Mouse (Mus musculus) limb, embryonic 12.5 days (tissue): ENCODE results near the gene Wdtc1. TPM values are rescaled to one million over a fixed set of nuclear protein-coding genes. Genes with fewer than 3 reads are reported as not detected.

Source experiments
- ATAC-seq: fragments of 200-750 bp; cut with Nextera tagmentation; 2 replicates; pipeline ENCODE4 v1.8.0; 2017; ENCODE audit warnings: low read depth, moderate TSS enrichment; ENCODE audit not compliant: insufficient number of reproducible peaks, insufficient read depth, low FRiP score, low TSS enrichment
- H3K27ac ChIP-seq: fragments of 300-500 bp; sonication (generic); 2 replicates; pipeline ENCODE4 v1.5.1; 2016; ENCODE audit warnings: mild to moderate bottlenecking, moderate library complexity
- H3K27me3 ChIP-seq: fragments of 300-500 bp; sonication (generic); 2 replicates; pipeline ENCODE4 v1.6.1; 2016; ENCODE audit warnings: mild to moderate bottlenecking, moderate library complexity
- H3K36me3 ChIP-seq: fragments of 300-500 bp; sonication (generic); 2 replicates; pipeline ENCODE4 v1.6.1; 2016; ENCODE audit warnings: mild to moderate bottlenecking, moderate library complexity
- H3K4me1 ChIP-seq: fragments of 300-500 bp; sonication (generic); replicated peaks from 2 replicates; pipeline ENCODE4 v1.6.1; 2016
- H3K4me2 ChIP-seq: fragments of 300-500 bp; sonication (generic); 2 replicates; pipeline ENCODE4 v1.6.1; 2016; ENCODE audit warnings: mild to moderate bottlenecking, moderate library complexity
- H3K4me3 ChIP-seq: fragments of 300-500 bp; sonication (generic); replicated peaks from 2 replicates; pipeline ENCODE4 v1.5.1; 2016; ENCODE audit warnings: mild to moderate bottlenecking
- H3K9ac ChIP-seq: fragments of 300-500 bp; sonication (generic); replicated peaks from 2 replicates; pipeline ENCODE4 v1.6.1; 2016; ENCODE audit warnings: mild to moderate bottlenecking, moderate library complexity
- H3K9me3 ChIP-seq: fragments of 300-500 bp; sonication (generic); 2 replicates; pipeline ENCODE4 v1.6.1; 2016; ENCODE audit warnings: mild to moderate bottlenecking, moderate library complexity
- WGBS: fragments of 180-500 bp; shearing (Covaris S2); methylation state at CpG from one replicate; pipeline ENCODE4 v1.1.7; 2016; 5-methylcytosine and 5-hydroxymethylcytosine counted together
- polyA plus RNA-seq: library from polyadenylated mRNA; unstranded; fragments of >200 nt; fragmentation: Nextera tagmentation; extraction: Ambion mirVana; gene quantifications from 2 replicates; pipeline ENCODE4 v1.2.1, GENCODE M21; 2016

The Wdtc1 gene
- polyA plus RNA-seq, 1 experiment from 2014 or later: 12.2 TPM

DNA sequence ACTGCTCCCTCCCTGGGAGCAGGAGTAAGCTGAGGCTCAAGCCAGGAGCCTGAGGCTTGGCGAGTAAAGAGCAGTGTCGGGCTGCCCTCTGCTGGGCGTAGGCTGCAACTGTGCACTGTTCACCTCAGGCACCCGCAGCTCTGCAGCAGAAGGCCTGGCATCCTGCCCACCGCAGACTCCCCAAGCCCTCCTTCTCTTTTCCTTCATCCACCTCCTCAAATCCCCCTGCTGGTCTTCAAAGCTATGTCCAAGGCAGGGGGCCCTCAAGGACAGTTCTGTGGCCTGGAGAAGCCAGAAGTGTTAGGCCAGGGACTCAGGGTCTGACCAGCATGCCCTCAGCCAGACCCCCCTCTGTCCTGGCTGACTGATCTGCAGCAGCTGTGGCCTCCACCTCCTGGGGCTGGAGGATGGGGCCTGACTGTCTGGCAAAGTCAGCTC lies 55.5 kb downstream of the Wdtc1 start:
- H3K36me3 ChIP-seq: peaks cover 68% of the 10 kb centered on the region
- peak overlapping the region; percentile 19; the same call in 1 of the 2 replicates for H3K9ac ChIP-seq
- H3K4me1 ChIP-seq: peaks cover 32% of the 10 kb centered on the region
- H3K27me3 ChIP-seq: 0 out of 2 replicates have a peak, but pooled peaks cover 3% of the 10 kb centered on the region
- H3K4me2 ChIP-seq: no peak overlapping the region
- ATAC-seq: peak; percentile 67
- WGBS: 4% methylated on average over 5 of the region's 5 CpGs
- no peaks in the 10 kb centered on the region for H3K9me3 ChIP-seq
- no peak overlapping the region; the same call in none of the 2 replicates for H3K27ac ChIP-seq
- no peak overlapping the region for H3K4me3 ChIP-seq

DNA sequence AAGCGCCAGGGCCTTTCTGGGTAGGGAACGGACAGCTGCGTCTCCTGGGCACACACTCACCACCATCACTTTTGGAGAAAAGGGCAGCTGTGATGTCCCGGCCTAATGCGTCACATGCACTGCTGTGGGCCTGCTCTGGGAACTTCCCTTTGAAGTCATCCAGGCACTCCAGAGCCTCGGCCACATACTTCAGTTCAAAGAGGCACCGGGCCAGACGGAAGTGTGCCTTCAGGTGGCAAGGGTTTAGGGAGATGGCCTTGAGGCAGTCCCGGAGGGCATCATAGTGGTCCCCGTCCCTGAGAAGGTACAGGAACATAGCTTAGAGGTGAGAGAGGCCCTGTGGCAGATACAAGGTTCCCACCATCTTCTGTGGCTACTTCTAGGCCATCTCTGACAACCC lies 55.9 kb downstream of the Wdtc1 start:
- ATAC-seq: peak; percentile 5; the same call in 1 of the 2 replicates
- Histone ChIP-seq H3K4me2 (no peak overlapping the region), H3K4me3 (no peak overlapping the region), H3K27me3 (0 out of 2 replicates have a peak, but pooled peaks cover 3% of the 10 kb centered on the region), H3K9ac (no peak overlapping the region; the same call in 1 of the 2 replicates), H3K9me3 (no peaks in the 10 kb centered on the region), H3K4me1 (peaks cover 37% of the 10 kb centered on the region), H3K27ac (no peak overlapping the region; the same call in 1 of the 2 replicates), H3K36me3 (peaks cover 68% of the 10 kb centered on the region)
- 49% methylated on average over 10 of the region's 10 CpGs for WGBS

DNA sequence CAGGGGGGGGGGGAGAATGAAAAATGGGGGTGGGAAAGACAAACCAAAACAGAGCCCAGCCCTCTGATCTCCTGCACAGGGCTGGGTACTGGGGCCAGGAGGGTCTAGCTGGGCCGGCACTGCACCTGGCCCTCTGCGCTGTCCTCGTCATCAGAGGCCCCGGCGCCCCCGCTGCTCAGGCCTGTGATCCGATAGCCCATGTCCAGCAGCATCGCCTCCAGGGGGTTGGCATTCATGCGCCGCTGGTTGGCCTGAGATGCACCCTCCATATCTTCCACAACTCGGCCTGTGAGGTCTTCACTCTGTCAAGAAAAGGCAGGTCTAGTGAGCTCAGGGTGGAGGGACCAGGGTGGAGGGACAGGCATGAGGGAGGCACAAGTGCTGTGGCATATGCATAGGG lies 59.2 kb downstream of the Wdtc1 start:
- WGBS: 31% methylated on average over 11 of the region's 11 CpGs
- no peak for ATAC-seq
- Histone ChIP-seq H3K4me3 (no peak overlapping the region), H3K27ac (no peak overlapping the region), H3K4me1 (peaks cover 37% of the 10 kb centered on the region), H3K4me2 (no peak overlapping the region), H3K9ac (peak overlapping the region; percentile 32; the same call in 1 of the 2 replicates), H3K27me3 (0 out of 2 replicates have a peak, but pooled peaks cover 3% of the 10 kb centered on the region), H3K36me3 (peaks cover 47% of the 10 kb centered on the region), H3K9me3 (no peaks in the 10 kb centered on the region)

DNA sequence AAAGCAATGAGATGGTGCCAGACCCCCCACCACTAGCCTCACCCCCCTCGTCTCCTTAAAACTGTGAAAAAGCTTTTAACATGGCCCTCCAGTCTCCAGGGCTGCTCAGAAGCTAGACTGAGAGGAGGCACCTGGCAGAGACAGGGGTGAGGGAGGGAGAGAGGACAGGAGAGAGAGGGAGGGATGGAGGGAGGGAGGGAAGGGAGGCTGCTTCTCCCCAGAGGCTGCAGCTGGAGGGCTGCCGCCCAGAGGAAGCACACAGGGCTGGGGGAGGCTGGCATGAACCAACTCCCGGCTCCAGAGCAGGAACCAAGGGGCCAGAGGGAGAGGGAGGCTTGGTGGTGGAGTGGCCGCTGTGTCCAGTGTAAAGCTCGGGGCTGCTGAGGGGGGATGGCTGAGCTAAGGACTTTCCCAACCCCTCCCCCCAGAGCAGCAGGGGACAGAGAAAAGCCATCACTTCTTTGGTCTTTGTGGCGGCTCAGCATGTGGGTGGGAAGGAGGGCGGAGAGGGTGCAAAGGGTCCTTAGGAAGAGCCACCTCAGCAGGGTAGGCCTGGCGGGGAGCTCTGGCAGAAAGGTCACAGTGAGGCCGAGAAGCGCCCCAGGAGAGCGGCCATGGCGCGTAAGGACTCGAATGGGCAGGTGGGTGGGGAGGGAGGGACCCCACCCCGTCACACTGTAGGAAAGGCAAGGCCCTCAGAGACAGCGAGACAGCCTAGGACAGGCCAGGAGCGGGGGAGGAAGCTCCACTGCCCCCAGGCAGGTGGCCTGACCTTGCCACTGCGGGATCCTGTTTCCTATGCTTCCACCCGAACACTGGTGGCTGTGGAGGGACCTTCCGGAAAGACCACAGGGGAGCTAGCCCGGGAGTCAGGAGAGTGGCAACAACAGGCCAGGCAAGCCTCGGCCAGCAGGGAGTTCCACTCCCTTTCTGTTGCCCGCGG lies 60.1 kb downstream of the Wdtc1 start:
- Histone ChIP-seq H3K27me3 (0 out of 2 replicates have a peak, but pooled peaks cover 3% of the 10 kb centered on the region), H3K9ac (peak overlapping the region; percentile 8), H3K27ac (peak overlapping the region; percentile 72), H3K4me1 (peaks cover 32% of the 10 kb centered on the region), H3K4me2 (peak overlapping the region; percentile 15), H3K9me3 (no peaks in the 10 kb centered on the region), H3K4me3 (no peak overlapping the region; the same call in 1 of the 2 replicates), H3K36me3 (peaks cover 47% of the 10 kb centered on the region)
- ATAC-seq: 0 out of 2 replicates have a peak, but pooled peaks have one; percentile 7
- WGBS: 18% methylated on average over 24 of the region's 24 CpGs

DNA sequence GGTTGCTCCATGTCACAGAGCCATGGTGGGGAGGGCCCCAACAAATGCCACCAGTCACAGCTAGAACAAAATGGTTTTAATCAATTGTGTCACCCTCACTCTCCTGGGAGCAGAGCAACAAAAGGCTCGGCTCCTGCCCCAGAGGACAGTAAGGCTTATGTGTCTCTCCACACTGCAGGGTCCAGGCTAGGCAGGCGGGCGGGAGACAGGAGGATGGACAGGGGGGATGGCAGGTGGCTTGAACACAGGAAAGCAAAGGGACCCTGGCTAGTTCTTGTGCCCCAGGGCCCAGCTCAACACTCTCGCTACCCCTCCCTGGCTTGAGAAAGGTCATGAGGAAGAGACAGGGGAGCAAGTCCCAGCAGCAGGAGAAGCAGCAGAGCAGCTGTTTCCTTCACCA lies 60.9 kb downstream of the Wdtc1 start:
- H3K4me1 ChIP-seq: peaks cover 25% of the 10 kb centered on the region
- H3K4me2 ChIP-seq: no peak overlapping the region
- no peak for ATAC-seq
- H3K27ac ChIP-seq: peak overlapping the region; percentile 72; the same call in 1 of the 2 replicates
- no peak overlapping the region; the same call in 1 of the 2 replicates for H3K9ac ChIP-seq
- H3K27me3 ChIP-seq: 0 out of 2 replicates have a peak, but pooled peaks cover 3% of the 10 kb centered on the region
- H3K36me3 ChIP-seq: peaks cover 46% of the 10 kb centered on the region
- 65% methylated on average over 4 of the region's 4 CpGs for WGBS
- H3K9me3 ChIP-seq: no peaks in the 10 kb centered on the region
- no peak overlapping the region for H3K4me3 ChIP-seq

DNA sequence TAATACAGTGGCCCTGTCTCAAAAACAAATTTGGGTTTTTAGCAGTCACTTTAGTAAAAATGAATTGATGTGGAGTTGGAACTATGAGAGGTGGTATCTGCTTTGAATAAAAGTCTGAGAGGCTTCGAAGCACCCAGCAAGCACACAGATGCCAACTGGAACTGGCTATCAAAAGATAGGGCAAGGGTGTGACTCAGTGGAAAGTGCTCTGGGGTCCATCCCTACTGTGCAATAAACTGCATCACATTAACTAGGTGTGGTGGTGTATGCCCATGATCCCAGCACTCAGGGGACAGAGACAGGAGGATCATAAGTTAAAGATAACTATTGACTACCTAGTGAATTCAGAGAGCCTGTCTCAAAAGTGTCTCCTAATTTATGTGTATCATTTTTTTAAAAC lies 62.0 kb downstream of the Wdtc1 start:
- Histone ChIP-seq H3K4me2 (no peak overlapping the region), H3K9me3 (no peaks in the 10 kb centered on the region), H3K27ac (no peak overlapping the region), H3K4me1 (peaks cover 22% of the 10 kb centered on the region), H3K27me3 (0 out of 2 replicates have a peak, but pooled peaks cover 3% of the 10 kb centered on the region), H3K4me3 (no peak overlapping the region), H3K36me3 (peaks cover 34% of the 10 kb centered on the region), H3K9ac (no peak overlapping the region)
- 100% methylated on average over 1 of the region's 1 CpGs for WGBS
- no peak for ATAC-seq

DNA sequence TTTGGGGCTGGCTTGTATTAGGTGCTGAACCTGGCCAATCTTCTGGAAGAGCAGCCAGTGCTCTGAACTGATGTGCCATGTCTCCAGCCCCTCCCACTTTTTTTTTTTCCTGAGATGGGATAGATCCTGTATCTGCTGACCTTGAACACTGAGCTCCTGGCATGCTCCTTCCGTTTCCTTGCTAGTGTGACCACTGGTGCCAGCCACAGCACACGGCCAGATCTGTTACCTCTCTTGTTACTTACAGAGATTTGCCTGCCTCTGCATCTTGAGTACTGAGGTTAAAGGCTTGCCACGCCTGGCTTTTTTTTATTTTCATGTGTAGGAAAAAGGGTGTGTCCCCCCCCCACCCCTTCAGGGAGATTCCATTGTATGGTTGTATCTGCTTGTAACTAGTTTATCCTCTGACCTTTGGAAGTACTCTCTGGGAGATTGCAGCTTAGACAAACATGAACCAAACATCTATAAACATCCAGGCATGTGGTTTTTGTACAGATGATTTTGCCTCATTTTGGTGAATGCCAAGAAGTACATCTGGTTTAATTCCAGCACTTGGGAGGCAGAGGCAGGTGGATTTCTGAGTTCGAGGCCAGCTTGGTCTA lies 66.7 kb downstream of the Wdtc1 start:
- Histone ChIP-seq H3K27me3 (no peaks in the 10 kb centered on the region), H3K9me3 (no peaks in the 10 kb centered on the region), H3K36me3 (no peaks in the 10 kb centered on the region), H3K27ac (no peak overlapping the region), H3K4me3 (no peak overlapping the region), H3K4me1 (peaks cover 19% of the 10 kb centered on the region), H3K9ac (no peak overlapping the region), H3K4me2 (no peak overlapping the region)
- 91% methylated on average over 4 of the region's 4 CpGs for WGBS
- no peak for ATAC-seq

DNA sequence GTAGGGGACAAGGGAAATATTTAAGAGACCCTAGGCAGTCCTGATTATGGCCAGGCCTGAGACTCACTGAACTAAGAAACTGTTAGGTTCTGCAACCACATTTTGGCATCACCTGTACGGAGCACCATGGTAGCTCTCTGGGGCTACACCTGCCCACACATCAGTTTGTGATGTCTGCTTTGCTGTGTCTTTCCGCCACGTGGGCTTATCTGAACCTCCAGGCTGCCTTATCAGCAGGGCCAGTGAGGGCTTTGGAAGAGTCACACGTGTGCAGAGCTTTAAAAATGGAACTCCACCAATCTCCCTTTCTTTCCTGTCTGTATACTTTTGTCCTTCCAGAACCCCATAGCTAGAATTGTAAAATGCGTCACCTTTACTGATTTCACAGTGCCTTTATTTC lies 67.3 kb downstream of the Wdtc1 start:
- H3K4me3 ChIP-seq: no peak overlapping the region
- H3K9ac ChIP-seq: no peak overlapping the region
- H3K9me3 ChIP-seq: no peaks in the 10 kb centered on the region
- ATAC-seq: no peak
- peaks cover 26% of the 10 kb centered on the region for H3K4me1 ChIP-seq
- H3K27me3 ChIP-seq: no peaks in the 10 kb centered on the region
- 81% methylated on average over 5 of the region's 5 CpGs for WGBS
- no peaks in the 10 kb centered on the region for H3K36me3 ChIP-seq
- H3K27ac ChIP-seq: 0 out of 2 replicates have a peak overlapping the region, but pooled peaks have one; percentile 17
- no peak overlapping the region for H3K4me2 ChIP-seq

DNA sequence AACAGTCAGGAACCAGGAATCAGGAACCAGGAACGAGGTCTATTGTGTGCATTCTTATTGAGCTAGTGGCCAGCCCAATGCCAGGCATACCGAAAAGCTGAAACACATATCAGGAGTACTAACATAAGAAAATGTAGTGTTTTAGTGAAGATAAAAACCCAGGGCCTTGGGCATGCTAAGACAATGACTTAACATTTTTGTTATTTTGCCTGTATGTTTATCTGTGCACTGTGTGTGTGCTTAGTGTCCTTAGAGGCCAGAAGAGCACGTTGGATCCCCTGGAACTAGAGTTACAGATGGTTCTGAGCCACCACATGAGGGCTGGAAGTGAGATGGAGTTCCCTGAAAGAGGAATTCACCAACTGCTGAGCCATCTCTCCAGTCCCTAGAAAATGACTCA lies 68.0 kb downstream of the Wdtc1 start:
- no peak overlapping the region for H3K4me3 ChIP-seq
- no peaks in the 10 kb centered on the region for H3K27me3 ChIP-seq
- H3K4me1 ChIP-seq: peaks cover 27% of the 10 kb centered on the region
- no peak for ATAC-seq
- H3K9ac ChIP-seq: no peak overlapping the region
- WGBS: 85% methylated on average over 3 of the region's 3 CpGs
- H3K9me3 ChIP-seq: no peaks in the 10 kb centered on the region
- H3K4me2 ChIP-seq: no peak overlapping the region
- no peaks in the 10 kb centered on the region for H3K36me3 ChIP-seq
- H3K27ac ChIP-seq: 0 out of 2 replicates have a peak overlapping the region, but pooled peaks have one; percentile 17

DNA sequence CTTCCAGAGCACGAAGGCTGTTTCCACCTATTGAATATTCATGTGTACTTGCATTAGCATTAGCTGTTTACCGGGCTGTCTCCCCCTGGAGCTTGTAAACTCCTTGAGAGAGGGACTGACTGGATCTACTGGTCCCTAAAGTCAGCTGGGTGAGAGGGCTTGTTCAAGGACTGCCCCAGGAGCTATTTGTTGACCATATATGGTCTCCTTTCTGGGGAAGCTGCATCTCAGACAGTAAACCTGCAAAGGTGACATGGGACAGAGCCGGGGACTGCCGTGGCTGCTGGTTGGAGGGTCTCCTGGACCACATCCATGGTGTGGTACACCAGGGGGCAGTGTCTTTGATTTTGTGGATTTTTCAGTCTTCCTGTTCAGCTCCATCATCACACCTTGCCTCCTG lies 70.6 kb downstream of the Wdtc1 start:
- 7% methylated on average over 4 of the region's 4 CpGs for WGBS

More for the DNA sequence above, 70.6 kb downstream of the Wdtc1 start:
- Histone ChIP-seq H3K27me3 (no peaks in the 10 kb centered on the region), H3K9ac (0 out of 2 replicates have a peak overlapping the region, but pooled peaks have one; percentile 31), H3K36me3 (no peaks in the 10 kb centered on the region), H3K4me3 (no peak overlapping the region; the same call in 1 of the 2 replicates), H3K9me3 (no peaks in the 10 kb centered on the region), H3K27ac (peak overlapping the region; percentile 95), H3K4me2 (peak overlapping the region; percentile 49), H3K4me1 (peaks cover 35% of the 10 kb centered on the region)
- ATAC-seq: no peak
